Mouse (Mus musculus): Measurements from ENCODE around the gene Ybx1.
"Not testable (repeated sequence)": the region's sequence is repeated elsewhere in the genome, so short reads cannot be mapped to it uniquely, and the experiment has no call there.

Gene Ybx1

GRCm38 (mm10) chr4:119294415-119295133, at the start of gene Ybx1:
Gene Ybx1, minus strand, starts transcription at chr4:119294604.
- DNase-seq (ENCODE audit: low spot score in 2 of 2), result peak; percentile 99

GRCm38 (mm10) chr4:119338861-119339361, 44.5 kb upstream of the Ybx1 start:
- DNase-seq (ENCODE audit: low spot score in 2 of 2), result peak in 1 of 2 experiments; percentile 3

- DNase-seq (ENCODE audit: low spot score in 2 of 2), result no peak
Observed at GRCm38 (mm10) chr4:119338422-119338821, 44.0 kb upstream of the Ybx1 start.

- DNase-seq (ENCODE audit: low spot score in 2 of 2), result no peak
Observed at GRCm38 (mm10) chr4:119333487-119333886, 39.1 kb upstream of the Ybx1 start.

GRCm38 (mm10) chr4:119320896-119321550, 26.6 kb upstream of the Ybx1 start:
- no peak for DNase-seq (ENCODE audit: low spot score in 2 of 2)

- DNase-seq (ENCODE audit: low spot score in 2 of 2), result peak; percentile 91 to 92
Observed at GRCm38 (mm10) chr4:119320131-119320830, 25.9 kb upstream of the Ybx1 start, which contains the start of gene Ppih. Gene Ppih, minus strand, starts transcription at chr4:119320546.

- no peak for DNase-seq (ENCODE audit: low spot score in 2 of 2)
Observed at GRCm38 (mm10) chr4:119313756-119314155, 19.4 kb upstream of the Ybx1 start.

GRCm38 (mm10) chr4:119305418-119305817, 11.0 kb upstream of the Ybx1 start:
- no peak for DNase-seq (ENCODE audit: low spot score in 2 of 2)

- DNase-seq (ENCODE audit: low spot score in 2 of 2), result no peak
Observed at GRCm38 (mm10) chr4:119303291-119303690, 8.9 kb upstream of the Ybx1 start.

GRCm38 (mm10) chr4:119301777-119302176, 7.4 kb upstream of the Ybx1 start:
- DNase-seq (ENCODE audit: low spot score in 2 of 2), result no peak

- no peak for DNase-seq (ENCODE audit: low spot score in 2 of 2)
Observed at GRCm38 (mm10) chr4:119300761-119301160, 6.4 kb upstream of the Ybx1 start.

- no peak for DNase-seq (ENCODE audit: low spot score in 2 of 2)
Observed at GRCm38 (mm10) chr4:119297361-119297760, 3.0 kb upstream of the Ybx1 start.

- no peak for DNase-seq (ENCODE audit: low spot score in 2 of 2)
Observed at GRCm38 (mm10) chr4:119295134-119295453, 690 bp upstream of the Ybx1 start.

GRCm38 (mm10) chr4:119293574-119294258, 688 bp downstream of the Ybx1 start:
- DNase-seq (ENCODE audit: low spot score in 2 of 2), result peak; percentile 4 to 16

- DNase-seq (ENCODE audit: low spot score in 2 of 2), result peak; percentile 43 to 58
Observed at GRCm38 (mm10) chr4:119292771-119293573, 1.4 kb downstream of the Ybx1 start.

- no peak for DNase-seq (ENCODE audit: low spot score in 2 of 2)
Observed at GRCm38 (mm10) chr4:119291921-119292320, 2.5 kb downstream of the Ybx1 start.

- DNase-seq (ENCODE audit: low spot score in 2 of 2), result no peak
Observed at GRCm38 (mm10) chr4:119285336-119285735, 9.1 kb downstream of the Ybx1 start.

GRCm38 (mm10) chr4:119284861-119285260, 9.5 kb downstream of the Ybx1 start:
- DNase-seq (ENCODE audit: low spot score in 2 of 2), result no peak

GRCm38 (mm10) chr4:119278784-119279183, 15.6 kb downstream of the Ybx1 start:
- not testable (repeated sequence) for DNase-seq (ENCODE audit: low spot score in 2 of 2)

GRCm38 (mm10) chr4:119275726-119276125, 18.7 kb downstream of the Ybx1 start:
- DNase-seq (ENCODE audit: low spot score in 2 of 2), result no peak

- no peak for DNase-seq (ENCODE audit: low spot score in 2 of 2)
Observed at GRCm38 (mm10) chr4:119275226-119275625, 19.2 kb downstream of the Ybx1 start.
